Mouse (Mus musculus): ENCODE measurements around the gene Acadvl. TPM values are rescaled to one million over a fixed set of nuclear protein-coding genes. Genes with fewer than 3 reads are reported as not detected.
A peak's percentile ranks its signal among the peaks of the same experiment; 100 is the strongest.

The Acadvl gene
- polyA plus RNA-seq, 1 experiment from 2014 or later, result 57.6 TPM

DNA sequence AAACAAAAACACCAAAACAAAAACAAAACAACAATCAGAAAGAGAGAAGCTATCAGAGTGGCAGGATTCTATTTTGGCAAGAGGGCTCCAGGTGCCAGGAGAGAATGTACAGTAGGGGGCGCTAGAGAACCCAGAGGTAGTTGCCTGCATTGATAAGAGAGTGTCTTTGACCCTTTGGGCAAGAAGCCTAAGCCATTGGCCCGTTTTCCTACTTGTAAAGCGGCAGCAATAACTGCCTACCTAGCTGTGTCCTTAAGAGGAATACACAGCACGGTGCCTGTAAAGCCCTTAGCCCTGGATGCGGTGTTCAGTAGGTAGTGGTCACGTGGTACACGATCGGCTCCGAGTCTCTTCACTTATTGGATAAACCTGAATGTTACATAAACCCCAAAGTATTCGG lies 34.6 kb upstream of the Acadvl start:
- H3K27me3 ChIP-seq (ENCODE audit: insufficient read depth, low read length), result no peaks in the 10 kb centered on the region
- H3K27ac ChIP-seq (ENCODE audit: low read depth), result no peak overlapping the region
- DNase-seq, result no peak
- WGBS, result 58% methylated on average over 10 of the region's 10 CpGs
- TF ChIP-seq CTCF (IDR thresholded peaks at IDR 0.05; ENCODE audit: low read depth), result peak; percentile 25; the same call in 1 of the 2 replicates
- no peak for ATAC-seq (ENCODE audit: insufficient read depth)
- H3K36me3 ChIP-seq (ENCODE audit: insufficient read depth), result no peaks in the 10 kb centered on the region
- H3K4me2 ChIP-seq, result no peak overlapping the region
- H3K4me1 ChIP-seq (ENCODE audit: insufficient read depth), result no peaks in the 10 kb centered on the region
- no peak overlapping the region for H3K4me3 ChIP-seq (ENCODE audit: low read depth, low read length)
- H3K9me3 ChIP-seq (ENCODE audit: low read depth, low read length), result no peaks in the 10 kb centered on the region
- H3K9ac ChIP-seq, result no peak overlapping the region

DNA sequence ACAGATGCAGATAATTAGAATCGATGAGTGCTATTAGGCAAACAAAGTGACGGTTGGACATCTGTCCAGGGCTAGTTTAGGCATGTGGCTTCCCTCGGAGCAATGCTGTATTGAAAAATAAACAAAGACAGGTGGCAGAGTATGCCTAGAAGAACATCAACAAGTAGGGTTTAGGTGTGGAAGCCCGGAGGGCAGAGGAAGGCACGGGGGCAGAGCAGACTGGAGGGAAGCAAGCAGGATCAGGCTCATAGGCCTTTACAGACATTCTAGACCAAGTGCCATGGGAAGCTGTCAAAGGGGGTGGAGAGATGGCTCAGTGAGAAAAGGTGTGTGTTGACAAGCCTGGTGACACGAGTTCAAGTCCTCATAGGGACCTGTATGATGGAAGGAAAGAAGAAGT lies 34.2 kb upstream of the Acadvl start:
- TF ChIP-seq CTCF (IDR thresholded peaks at IDR 0.05; ENCODE audit: low read depth), result no peak
- Histone ChIP-seq H3K4me1 (ENCODE audit: insufficient read depth) (no peaks in the 10 kb centered on the region), H3K4me2 (no peak overlapping the region), H3K27me3 (ENCODE audit: insufficient read depth, low read length) (no peaks in the 10 kb centered on the region), H3K4me3 (ENCODE audit: low read depth, low read length) (no peak overlapping the region), H3K9ac (no peak overlapping the region), H3K9me3 (ENCODE audit: low read depth, low read length) (no peaks in the 10 kb centered on the region), H3K36me3 (ENCODE audit: insufficient read depth) (peaks cover 2% of the 10 kb centered on the region; the same call in 1 of the 2 replicates), H3K27ac (ENCODE audit: low read depth) (no peak overlapping the region)
- 41% methylated on average over 6 of the region's 6 CpGs for WGBS
- ATAC-seq (ENCODE audit: insufficient read depth) (no peak), DNase-seq (no peak)

DNA sequence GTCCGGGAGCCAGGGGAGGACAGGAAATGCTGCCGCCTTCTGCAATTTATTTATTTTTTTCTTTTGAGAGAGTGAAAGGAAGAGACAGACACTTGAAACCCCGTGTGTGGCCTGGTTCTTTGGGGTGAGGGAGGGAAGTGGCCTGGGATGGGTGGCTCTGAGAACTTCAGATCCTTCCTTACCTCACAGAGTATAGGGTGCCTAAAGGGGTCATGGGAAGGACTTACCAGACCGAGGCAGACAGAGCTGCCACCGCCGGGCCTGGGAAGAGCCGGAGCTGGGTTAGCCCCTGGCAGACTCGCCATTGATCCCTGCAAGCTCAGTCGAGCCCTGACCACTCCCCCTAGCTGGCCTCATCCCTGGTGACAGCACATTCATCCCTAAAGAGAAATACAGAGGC lies 30.2 kb upstream of the Acadvl start:
- WGBS, result 16% methylated on average over 9 of the region's 9 CpGs
- ATAC-seq (ENCODE audit: insufficient read depth), result peak; percentile 36; the same call in 1 of the 2 replicates
- TF ChIP-seq CTCF (IDR thresholded peaks at IDR 0.05; ENCODE audit: low read depth), result no peak
- peak; percentile 29 for DNase-seq
- Histone ChIP-seq H3K9ac (no peak overlapping the region), H3K36me3 (ENCODE audit: insufficient read depth) (peaks cover 36% of the 10 kb centered on the region), H3K27me3 (ENCODE audit: insufficient read depth, low read length) (no peaks in the 10 kb centered on the region), H3K4me3 (ENCODE audit: low read depth, low read length) (no peak overlapping the region), H3K9me3 (ENCODE audit: low read depth, low read length) (no peaks in the 10 kb centered on the region), H3K4me2 (no peak overlapping the region), H3K27ac (ENCODE audit: low read depth) (no peak overlapping the region), H3K4me1 (ENCODE audit: insufficient read depth) (no peaks in the 10 kb centered on the region)

DNA sequence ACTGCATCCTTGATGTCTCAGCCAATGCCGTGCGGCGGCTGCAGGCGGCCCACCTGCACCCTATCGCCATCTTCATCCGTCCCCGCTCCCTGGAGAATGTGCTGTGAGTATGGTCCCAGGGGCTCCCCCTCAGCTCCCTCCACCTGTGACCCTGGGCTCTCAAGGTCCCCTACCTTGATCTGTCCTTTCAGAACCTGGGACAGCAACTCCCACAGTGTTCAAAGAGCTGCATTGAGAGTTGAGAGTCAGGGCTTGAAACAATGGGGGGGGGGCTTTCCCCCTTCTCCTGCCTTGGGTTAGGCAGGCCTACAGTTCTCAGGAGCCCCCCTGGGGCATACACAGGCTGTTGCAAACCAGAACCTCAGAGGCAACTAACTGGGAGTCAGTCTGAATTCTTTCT lies 28.5 kb upstream of the Acadvl start:
- ATAC-seq (ENCODE audit: insufficient read depth) (no peak), DNase-seq (no peak)
- peaks cover 48% of the 10 kb centered on the region for H3K36me3 ChIP-seq (ENCODE audit: insufficient read depth)
- no peak overlapping the region for H3K27ac ChIP-seq (ENCODE audit: low read depth)
- H3K4me2 ChIP-seq, result no peak overlapping the region
- H3K9me3 ChIP-seq (ENCODE audit: low read depth, low read length), result no peaks in the 10 kb centered on the region
- no peaks in the 10 kb centered on the region for H3K27me3 ChIP-seq (ENCODE audit: insufficient read depth, low read length)
- WGBS, result 86% methylated on average over 7 of the region's 7 CpGs
- TF ChIP-seq CTCF (IDR thresholded peaks at IDR 0.05; ENCODE audit: low read depth), result no peak
- no peak overlapping the region for H3K4me3 ChIP-seq (ENCODE audit: low read depth, low read length)
- H3K9ac ChIP-seq, result no peak overlapping the region
- no peaks in the 10 kb centered on the region for H3K4me1 ChIP-seq (ENCODE audit: insufficient read depth)

DNA sequence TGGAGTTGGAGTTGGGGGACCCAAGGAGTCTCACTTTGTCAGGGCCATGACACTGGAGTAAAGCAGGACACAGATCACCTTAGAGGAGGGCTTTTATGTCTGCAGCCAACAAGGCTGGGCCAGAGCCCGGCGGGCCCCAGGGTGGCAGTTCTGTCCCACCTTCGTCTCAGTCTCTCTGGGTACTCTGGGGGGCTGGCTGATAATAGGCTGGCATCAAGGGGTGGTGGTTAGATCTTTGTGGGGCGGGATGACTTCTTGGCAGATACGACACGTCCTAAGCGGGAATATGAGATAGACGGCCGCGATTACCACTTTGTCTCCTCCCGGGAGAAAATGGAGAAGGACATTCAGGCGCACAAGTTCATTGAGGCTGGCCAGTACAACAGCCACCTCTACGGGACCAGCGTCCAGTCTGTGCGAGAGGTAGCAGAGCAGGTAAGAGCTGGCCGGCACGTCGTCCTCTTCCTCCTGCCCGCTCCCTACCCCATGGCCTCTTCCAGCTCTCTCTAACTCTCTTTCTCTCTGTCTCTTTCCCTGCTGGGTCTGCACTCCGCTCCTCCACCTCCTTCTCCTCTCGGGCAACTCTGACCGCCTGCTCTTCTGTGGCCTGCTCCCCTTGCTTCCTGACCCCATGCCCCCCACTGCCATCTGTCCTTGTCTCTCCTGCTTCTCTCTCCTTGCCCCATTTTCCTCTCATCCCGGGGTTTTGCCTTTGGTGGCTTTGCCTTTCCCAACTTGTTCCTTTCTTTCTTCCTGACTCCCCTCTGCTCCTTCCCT lies 27.3 kb upstream of the Acadvl start:
- TF ChIP-seq CTCF (IDR thresholded peaks at IDR 0.05; ENCODE audit: low read depth), result no peak
- 84% methylated on average over 23 of the region's 23 CpGs for WGBS
- DNase-seq (no peak), ATAC-seq (ENCODE audit: insufficient read depth) (no peak)
- Histone ChIP-seq H3K36me3 (ENCODE audit: insufficient read depth) (peaks cover 48% of the 10 kb centered on the region), H3K27ac (ENCODE audit: low read depth) (no peak overlapping the region), H3K27me3 (ENCODE audit: insufficient read depth, low read length) (no peaks in the 10 kb centered on the region), H3K9ac (no peak overlapping the region), H3K4me3 (ENCODE audit: low read depth, low read length) (no peak overlapping the region), H3K4me2 (no peak overlapping the region), H3K4me1 (ENCODE audit: insufficient read depth) (no peaks in the 10 kb centered on the region), H3K9me3 (ENCODE audit: low read depth, low read length) (no peaks in the 10 kb centered on the region)

DNA sequence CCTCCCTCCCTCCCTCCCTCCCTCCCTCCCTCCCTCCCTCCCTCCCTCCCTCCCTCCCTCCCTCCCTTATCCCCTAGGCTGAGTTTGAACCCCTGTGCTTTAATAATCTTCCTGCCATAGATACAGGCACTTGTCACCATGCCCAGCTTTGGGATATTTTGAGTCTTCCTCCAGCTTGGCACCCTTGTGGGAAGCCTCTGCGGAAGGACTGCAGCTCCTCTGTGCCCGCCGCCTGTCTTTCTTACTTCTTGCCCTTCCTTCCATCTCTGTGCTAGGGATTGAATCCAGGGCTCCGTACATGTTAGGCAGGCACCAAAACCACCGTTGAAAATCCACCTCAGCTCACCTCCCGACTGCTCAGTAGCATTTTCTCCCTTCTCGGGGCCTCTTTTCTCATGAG lies 25.0 kb upstream of the Acadvl start:
- Histone ChIP-seq H3K27me3 (ENCODE audit: insufficient read depth, low read length) (no peaks in the 10 kb centered on the region), H3K4me1 (ENCODE audit: insufficient read depth) (no peaks in the 10 kb centered on the region), H3K27ac (ENCODE audit: low read depth) (no peak overlapping the region), H3K4me2 (no peak overlapping the region), H3K4me3 (ENCODE audit: low read depth, low read length) (no peak overlapping the region), H3K9me3 (ENCODE audit: low read depth, low read length) (no peaks in the 10 kb centered on the region), H3K36me3 (ENCODE audit: insufficient read depth) (peaks cover 52% of the 10 kb centered on the region), H3K9ac (no peak overlapping the region)
- ATAC-seq (ENCODE audit: insufficient read depth) (no peak), DNase-seq (no peak)
- 83% methylated on average over 7 of the region's 7 CpGs for WGBS
- no peak for TF ChIP-seq CTCF (IDR thresholded peaks at IDR 0.05; ENCODE audit: low read depth)

DNA sequence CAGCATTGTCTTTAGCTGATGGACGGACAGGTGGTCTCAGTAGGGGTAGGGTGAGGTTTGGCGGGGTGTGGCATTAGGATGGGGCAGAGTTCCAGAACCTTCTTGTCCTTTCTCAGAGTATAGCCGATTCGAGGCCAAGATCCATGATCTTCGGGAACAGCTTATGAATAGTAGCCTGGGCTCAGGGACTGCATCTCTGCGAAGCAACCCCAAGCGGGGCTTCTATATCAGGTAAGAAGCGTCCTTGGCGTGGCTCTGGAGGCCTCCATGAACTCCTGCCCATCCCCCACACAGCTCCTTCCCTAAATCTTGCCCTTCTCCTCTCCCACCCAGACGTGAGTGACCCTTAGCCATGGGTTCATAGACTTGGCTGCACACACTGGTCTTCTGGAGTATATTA lies 24.4 kb upstream of the Acadvl start:
- no peaks in the 10 kb centered on the region for H3K4me1 ChIP-seq (ENCODE audit: insufficient read depth)
- H3K9ac ChIP-seq, result no peak overlapping the region
- 90% methylated on average over 10 of the region's 10 CpGs for WGBS
- no peaks in the 10 kb centered on the region for H3K27me3 ChIP-seq (ENCODE audit: insufficient read depth, low read length)
- no peak for DNase-seq
- no peak overlapping the region for H3K4me3 ChIP-seq (ENCODE audit: low read depth, low read length)
- no peak for TF ChIP-seq CTCF (IDR thresholded peaks at IDR 0.05; ENCODE audit: low read depth)
- peaks cover 52% of the 10 kb centered on the region for H3K36me3 ChIP-seq (ENCODE audit: insufficient read depth)
- no peak overlapping the region for H3K27ac ChIP-seq (ENCODE audit: low read depth)
- ATAC-seq (ENCODE audit: insufficient read depth), result no peak
- no peaks in the 10 kb centered on the region for H3K9me3 ChIP-seq (ENCODE audit: low read depth, low read length)
- H3K4me2 ChIP-seq, result no peak overlapping the region
